Mouse (Mus musculus) heart, adult 2 months (tissue): ENCODE data around the gene Veph1. TPM values are rescaled to one million over a fixed set of nuclear protein-coding genes. Genes with fewer than 3 reads are reported as not detected.

Experiments used
- DNase-seq, 2 experiments: peaks; one replicate each; pipeline ENCODE4 v3.0.0; 2021
- H3K27ac ChIP-seq: fragments of 200-600 bp; 2 replicates; pipeline ENCODE4 v1.8.1; 2022
- H3K27me3 ChIP-seq: fragments of 200-500 bp; 2 replicates; pipeline ENCODE4 v1.6.1; 2012; ENCODE audit warnings: mild to moderate bottlenecking, low read length, inconsistent platforms, mixed read lengths; ENCODE audit not compliant: control insufficient read depth, insufficient read depth
- H3K36me3 ChIP-seq: fragments of 200-500 bp; 2 replicates; pipeline ENCODE4 v1.6.1; 2012; ENCODE audit warnings: low read length, inconsistent platforms; ENCODE audit not compliant: control insufficient read depth, insufficient read depth
- H3K4me1 ChIP-seq: fragments of 200-500 bp; 2 replicates; pipeline ENCODE4 v1.6.1; 2011; ENCODE audit warnings: low read length; ENCODE audit not compliant: control insufficient read depth, insufficient read depth
- H3K4me3 ChIP-seq: fragments of 200-600 bp; 2 replicates; pipeline ENCODE4 v1.8.1; 2022
- H3K79me2 ChIP-seq: fragments of 200-500 bp; replicated peaks from 2 replicates; pipeline ENCODE4 v1.6.1; 2012; ENCODE audit warnings: mild to moderate bottlenecking, inconsistent platforms, low read length, moderate library complexity, mixed read lengths; ENCODE audit not compliant: control insufficient read depth, insufficient read depth
- H3K9ac ChIP-seq: fragments of 200-500 bp; 2 replicates; pipeline ENCODE4 v1.6.1; 2012; ENCODE audit warnings: low read depth, mild to moderate bottlenecking, control low read depth, inconsistent platforms, low read length, mixed read lengths
- CTCF ChIP-seq: fragments of 200-600 bp; IDR thresholded peaks from 2 replicates; pipeline ENCODE4 v1.8.1; 2022; ENCODE audit warnings: antibody characterized with exemption, mild to moderate bottlenecking, moderate library complexity
- EP300 ChIP-seq: fragments of 200-500 bp; IDR thresholded peaks from 2 replicates; pipeline ENCODE4 v1.6.1; 2011; ENCODE audit warnings: low read depth, low read length, control low read depth; ENCODE audit not compliant: insufficient read depth
- POLR2A ChIP-seq: fragments of 200-500 bp; IDR thresholded peaks from 2 replicates; pipeline ENCODE4 v1.6.1; 2011; ENCODE audit warnings: mild to moderate bottlenecking, low read depth, low read length, control low read depth; ENCODE audit not compliant: insufficient read depth
- WGBS: fragments of 180-500 bp; shearing (Covaris S2); methylation state at CpG from one replicate; pipeline ENCODE4 v1.1.7; 2018; 5-methylcytosine and 5-hydroxymethylcytosine counted together
- intact Hi-C: fragments of 180-260 bp; cut with DNase I; formaldehyde crosslinking; loops from one replicate; pipeline ENCODE4 v1.15.1; 2025
- polyA plus RNA-seq: library from polyadenylated mRNA; depleted of rRNA; stranded (reverse); fragments of >200 nt; gene quantifications from 2 replicates; pipeline ENCODE4 v1.2.3, GENCODE M21; 2012
- total RNA-seq, 2 experiments: library from RNA; stranded (reverse); gene quantifications; 2 replicates each; pipeline ENCODE4 v1.2.3; 2021

Veph1 gene
- total and polyA plus RNA-seq, 3 experiments: 0.04 TPM; not detected in 2

GRCm38 (mm10) chr3:66101809-66102598, 194.6 kb downstream of the Veph1 start:
- no peak overlapping the region for H3K4me3 ChIP-seq
- TF ChIP-seq CTCF: no peak
- no peak for TF ChIP-seq EP300
- no peak for TF ChIP-seq POLR2A
- intact Hi-C loops: no loop called here
- DNase-seq: no peak
- no peaks in the 10 kb centered on the region for H3K79me2 ChIP-seq
- 84% methylated on average over 11 of the region's 11 CpGs for WGBS
- no peak overlapping the region for H3K9ac ChIP-seq
- no peaks in the 10 kb centered on the region for H3K36me3 ChIP-seq
- no peak overlapping the region for H3K27ac ChIP-seq
- H3K27me3 ChIP-seq: no peaks in the 10 kb centered on the region
- no peaks in the 10 kb centered on the region for H3K4me1 ChIP-seq

DNA sequence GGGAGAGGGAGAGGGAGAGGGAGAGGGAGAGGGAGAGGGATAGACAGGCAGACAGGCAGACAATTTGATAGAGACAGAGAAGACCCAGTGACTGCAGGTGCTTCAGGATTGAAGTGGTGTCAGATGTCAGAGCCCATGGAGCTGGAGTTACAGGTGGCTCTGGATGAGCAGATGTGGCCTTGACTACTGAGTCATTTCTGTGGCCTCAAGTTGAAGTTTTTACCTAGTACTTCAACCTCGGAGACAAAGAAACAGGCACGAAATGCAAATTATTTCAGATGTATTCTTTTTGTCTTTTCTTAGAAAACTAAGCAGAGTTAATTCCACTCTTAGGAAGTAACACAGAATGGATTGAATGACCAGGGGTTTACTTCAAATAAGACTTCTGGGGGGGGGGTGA, 195.6 kb downstream of the Veph1 start:
- no peaks in the 10 kb centered on the region for H3K4me1 ChIP-seq
- WGBS: 86% methylated on average over 2 of the region's 2 CpGs
- H3K9ac ChIP-seq: no peak overlapping the region
- intact Hi-C loops: no loop called here
- no peaks in the 10 kb centered on the region for H3K27me3 ChIP-seq
- DNase-seq: no peak
- no peak overlapping the region for H3K4me3 ChIP-seq
- H3K79me2 ChIP-seq: no peaks in the 10 kb centered on the region
- TF ChIP-seq EP300 (no peak), POLR2A (no peak), CTCF (no peak)
- H3K27ac ChIP-seq: no peak overlapping the region
- H3K36me3 ChIP-seq: no peaks in the 10 kb centered on the region

DNA sequence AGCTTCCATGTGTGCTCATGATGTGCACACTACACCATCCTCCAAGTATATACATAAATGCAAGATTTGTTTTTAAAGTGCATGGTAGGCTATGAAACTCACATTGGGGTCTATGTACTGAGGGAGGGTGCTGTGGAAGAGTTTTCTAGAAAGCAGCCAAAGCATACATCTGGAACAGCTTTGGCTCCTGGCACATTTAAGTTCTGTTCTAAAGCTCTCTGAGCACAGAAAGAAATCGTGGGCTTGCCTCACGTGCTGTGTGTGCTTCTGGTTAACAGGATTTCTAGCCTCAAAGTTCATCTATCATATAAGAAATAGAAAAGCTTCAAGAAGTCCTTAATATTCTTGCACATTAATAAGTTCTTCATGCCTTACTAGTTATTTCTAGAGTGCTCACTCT, 204.9 kb downstream of the Veph1 start:
- WGBS: 61% methylated on average over 2 of the region's 2 CpGs
- no peak for DNase-seq
- H3K9ac ChIP-seq: no peak overlapping the region
- no peaks in the 10 kb centered on the region for H3K79me2 ChIP-seq
- no peaks in the 10 kb centered on the region for H3K36me3 ChIP-seq
- TF ChIP-seq POLR2A (no peak), EP300 (no peak), CTCF (no peak)
- no peak overlapping the region for H3K4me3 ChIP-seq
- no peaks in the 10 kb centered on the region for H3K4me1 ChIP-seq
- no peaks in the 10 kb centered on the region for H3K27me3 ChIP-seq
- intact Hi-C loops: no loop called here
- H3K27ac ChIP-seq: no peak overlapping the region

- H3K79me2 ChIP-seq: no peaks in the 10 kb centered on the region
- no peak overlapping the region for H3K9ac ChIP-seq
- no peaks in the 10 kb centered on the region for H3K36me3 ChIP-seq
- no peaks in the 10 kb centered on the region for H3K4me1 ChIP-seq
- no peak overlapping the region for H3K4me3 ChIP-seq
- WGBS: 80% methylated on average over 7 of the region's 7 CpGs
- TF ChIP-seq EP300 (no peak), POLR2A (no peak), CTCF (no peak)
- no peaks in the 10 kb centered on the region for H3K27me3 ChIP-seq
- intact Hi-C loops: no loop called here
- no peak for DNase-seq
- H3K27ac ChIP-seq: no peak overlapping the region
Observed at GRCm38 (mm10) chr3:66087608-66088007, 209.0 kb downstream of the Veph1 start.

GRCm38 (mm10) chr3:66083856-66084255, 212.8 kb downstream of the Veph1 start:
- Histone ChIP-seq H3K4me1 (no peaks in the 10 kb centered on the region), H3K36me3 (no peaks in the 10 kb centered on the region), H3K27me3 (no peaks in the 10 kb centered on the region), H3K79me2 (no peaks in the 10 kb centered on the region), H3K9ac (no peak overlapping the region), H3K27ac (no peak overlapping the region), H3K4me3 (no peak overlapping the region)
- DNase-seq: no peak
- intact Hi-C loops: no loop called here
- TF ChIP-seq EP300 (no peak), CTCF (no peak), POLR2A (no peak)
- WGBS: 84% methylated on average over 3 of the region's 3 CpGs

- no peaks in the 10 kb centered on the region for H3K4me1 ChIP-seq
- H3K36me3 ChIP-seq: no peaks in the 10 kb centered on the region
- DNase-seq: no peak
- TF ChIP-seq CTCF (no peak), POLR2A (no peak), EP300 (no peak)
- 67% methylated on average over 5 of the region's 5 CpGs for WGBS
- intact Hi-C loops: no loop called here
- H3K79me2 ChIP-seq: no peaks in the 10 kb centered on the region
- no peaks in the 10 kb centered on the region for H3K27me3 ChIP-seq
- no peak overlapping the region for H3K4me3 ChIP-seq
- no peak overlapping the region for H3K9ac ChIP-seq
- no peak overlapping the region for H3K27ac ChIP-seq
Observed at GRCm38 (mm10) chr3:66083407-66083806, 213.2 kb downstream of the Veph1 start.
